Mouse (Mus musculus) MN1 (cell line): ENCODE results near the gene Scaf1.

Experiments
- DNase-seq: peaks from one replicate; pipeline ENCODE4 v3.0.0-alpha.2; 2016; ENCODE audit warnings: low spot score

The Scaf1 gene

GRCm38 (mm10) chr7:44956266-44956665, 59.9 kb downstream of the Scaf1 start:
- no peak for DNase-seq

GRCm38 (mm10) chr7:44955628-44956027, 60.5 kb downstream of the Scaf1 start:
- peak; percentile 48 for DNase-seq

GRCm38 (mm10) chr7:44954091-44954885, 61.9 kb downstream of the Scaf1 start:
- no peak for DNase-seq

- DNase-seq: no peak
These were observed 62.6 kb downstream of the Scaf1 start for GRCm38 (mm10) chr7:44953561-44953960.
